Mouse (Mus musculus) stomach, postnatal 0 days (tissue): Measurements from ENCODE around the gene Dagla. TPM values are rescaled to one million over a fixed set of nuclear protein-coding genes. Genes with fewer than 3 reads are reported as not detected.

Source experiments
- ATAC-seq: fragments of 200-750 bp; cut with Nextera tagmentation; 2 replicates; pipeline ENCODE4 v1.8.0; 2017; ENCODE audit not compliant: low FRiP score, low TSS enrichment
- DNase-seq: peaks from one replicate; pipeline ENCODE4 v3.0.0-alpha.2; 2016; ENCODE audit warnings: low spot score
- H3K27ac ChIP-seq: fragments of 300-500 bp; sonication (generic); replicated peaks from 2 replicates; pipeline ENCODE4 v1.5.1; 2014; ENCODE audit warnings: mild to moderate bottlenecking, control low read depth
- H3K27me3 ChIP-seq: fragments of 300-500 bp; sonication (generic); 2 replicates; pipeline ENCODE4 v1.6.1; 2014; ENCODE audit warnings: low read length; ENCODE audit not compliant: control insufficient read depth, insufficient read depth
- H3K36me3 ChIP-seq: fragments of 300-500 bp; sonication (generic); 2 replicates; pipeline ENCODE4 v1.6.1; 2014; ENCODE audit warnings: low read length, mixed read lengths; ENCODE audit not compliant: control insufficient read depth, insufficient read depth
- H3K4me1 ChIP-seq: fragments of 300-500 bp; sonication (generic); replicated peaks from 2 replicates; pipeline ENCODE4 v1.6.1; 2014; ENCODE audit warnings: antibody characterized with exemption; ENCODE audit not compliant: control insufficient read depth, insufficient read depth
- H3K4me2 ChIP-seq: fragments of 300-500 bp; sonication (generic); replicated peaks from 2 replicates; pipeline ENCODE4 v1.6.1; 2014; ENCODE audit warnings: low read depth, mild to moderate bottlenecking, control low read depth, moderate library complexity
- H3K4me3 ChIP-seq: fragments of 300-500 bp; sonication (generic); 2 replicates; pipeline ENCODE4 v1.5.1; 2014; ENCODE audit warnings: low read depth, low read length, control low read depth
- H3K9ac ChIP-seq: fragments of 300-500 bp; sonication (generic); 2 replicates; pipeline ENCODE4 v1.6.1; 2014; ENCODE audit warnings: mild to moderate bottlenecking, low read length, control low read depth, mixed read lengths
- H3K9me3 ChIP-seq: fragments of 300-500 bp; sonication (generic); 2 replicates; pipeline ENCODE4 v1.6.1; 2016; ENCODE audit warnings: low read length; ENCODE audit not compliant: control insufficient read depth
- CTCF ChIP-seq: IDR thresholded peaks from 2 replicates; pipeline ENCODE4 v1.5.1; 2016; ENCODE audit warnings: antibody characterized with exemption, low read depth, mild to moderate bottlenecking, moderate library complexity
- EP300 ChIP-seq: optimal IDR thresholded peaks from 2 replicates; pipeline ENCODE3; 2016; ENCODE audit warnings: antibody characterized with exemption
- WGBS: fragments of 180-500 bp; shearing (Covaris S2); extraction: QIAGEN DNeasy Blood & Tissue Kit; methylation state at CpG from one replicate; pipeline ENCODE4 v1.1.7; 2014; 5-methylcytosine and 5-hydroxymethylcytosine counted together
- polyA plus RNA-seq: library from polyadenylated mRNA; unstranded; fragments of >200 nt; fragmentation: Nextera tagmentation; extraction: Ambion mirVana; gene quantifications from 2 replicates; pipeline ENCODE4 v1.2.1, GENCODE M21; 2015

Gene Dagla
- polyA plus RNA-seq, 1 experiment from 2014 or later: 1.3 TPM

GRCm38 (mm10) chr19:10238477-10238876, 66.2 kb downstream of the Dagla start:
- DNase-seq (peak; percentile 75), ATAC-seq (peak; percentile 45)
- no peak overlapping the region; the same call in 1 of the 2 replicates for H3K4me3 ChIP-seq
- WGBS: 52% methylated on average over 3 of the region's 3 CpGs
- H3K4me1 ChIP-seq: no peaks in the 10 kb centered on the region
- H3K36me3 ChIP-seq: no peaks in the 10 kb centered on the region
- no peak for TF ChIP-seq CTCF
- TF ChIP-seq EP300: no peak
- no peaks in the 10 kb centered on the region for H3K9me3 ChIP-seq
- peak overlapping the region; percentile 74 for H3K4me2 ChIP-seq
- H3K27ac ChIP-seq: peak overlapping the region; percentile 73; the same call in 1 of the 2 replicates
- H3K9ac ChIP-seq: no peak overlapping the region
- no peaks in the 10 kb centered on the region for H3K27me3 ChIP-seq

- no peak overlapping the region for H3K9ac ChIP-seq
- no peaks in the 10 kb centered on the region for H3K27me3 ChIP-seq
- DNase-seq (peak; percentile 89), ATAC-seq (peak; percentile 74)
- no peak overlapping the region for H3K4me2 ChIP-seq
- H3K27ac ChIP-seq: peak overlapping the region; percentile 56
- 57% methylated on average over 9 of the region's 9 CpGs for WGBS
- H3K4me1 ChIP-seq: no peaks in the 10 kb centered on the region
- no peaks in the 10 kb centered on the region for H3K9me3 ChIP-seq
- no peaks in the 10 kb centered on the region for H3K36me3 ChIP-seq
- no peak overlapping the region for H3K4me3 ChIP-seq
- TF ChIP-seq CTCF (no peak), EP300 (no peak)
Observed at GRCm38 (mm10) chr19:10235784-10236565, 68.7 kb downstream of the Dagla start.

- no peak overlapping the region for H3K27ac ChIP-seq
Observed at GRCm38 (mm10) chr19:10232327-10233017, 72.2 kb downstream of the Dagla start.

GRCm38 (mm10) chr19:10231871-10232270, 72.8 kb downstream of the Dagla start:
- TF ChIP-seq EP300 (no peak), CTCF (no peak)
- H3K4me1 ChIP-seq: 0 out of 2 replicates have a peak, but pooled peaks cover 4% of the 10 kb centered on the region
- H3K36me3 ChIP-seq: no peaks in the 10 kb centered on the region
- no peak for ATAC-seq
- no peaks in the 10 kb centered on the region for H3K27me3 ChIP-seq
- no peak overlapping the region for H3K9ac ChIP-seq
- no peaks in the 10 kb centered on the region for H3K9me3 ChIP-seq
- WGBS: 42% methylated on average over 5 of the region's 5 CpGs
- DNase-seq: no peak
- H3K27ac ChIP-seq: no peak overlapping the region
- H3K4me2 ChIP-seq: no peak overlapping the region
- H3K4me3 ChIP-seq: no peak overlapping the region

More at GRCm38 (mm10) chr19:10232327-10233017, 72.2 kb downstream of the Dagla start:
- WGBS: 50% methylated on average over 9 of the region's 9 CpGs
- Histone ChIP-seq H3K27me3 (no peaks in the 10 kb centered on the region), H3K9ac (no peak overlapping the region), H3K9me3 (no peaks in the 10 kb centered on the region), H3K4me1 (0 out of 2 replicates have a peak, but pooled peaks cover 4% of the 10 kb centered on the region), H3K36me3 (no peaks in the 10 kb centered on the region), H3K4me3 (no peak overlapping the region), H3K4me2 (no peak overlapping the region)
- DNase-seq (no peak), ATAC-seq (no peak)
- no peak for TF ChIP-seq EP300

DNA sequence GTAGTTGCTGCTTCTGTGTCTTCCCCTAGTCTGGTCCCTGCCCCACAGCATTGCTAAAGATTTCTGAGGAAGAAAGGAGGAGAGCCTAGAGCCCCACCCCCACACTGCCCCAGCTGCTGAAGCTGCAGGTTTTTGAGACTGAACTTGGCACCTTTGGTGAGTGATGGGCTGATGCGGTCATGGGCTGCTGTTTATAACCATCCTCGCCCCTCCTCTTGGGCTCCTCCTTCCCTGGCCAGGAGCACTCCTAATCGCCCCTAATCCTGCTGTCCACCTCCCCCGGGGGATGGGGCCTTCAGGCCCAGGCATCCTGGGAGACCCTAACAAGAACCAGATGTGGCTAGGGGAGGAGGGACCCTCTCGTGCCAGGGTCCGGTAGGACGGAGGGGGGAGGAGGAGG, 73.7 kb downstream of the Dagla start:
- Histone ChIP-seq H3K36me3 (no peaks in the 10 kb centered on the region), H3K4me3 (no peak overlapping the region), H3K27me3 (no peaks in the 10 kb centered on the region), H3K9ac (no peak overlapping the region), H3K27ac (no peak overlapping the region), H3K4me1 (0 out of 2 replicates have a peak, but pooled peaks cover 4% of the 10 kb centered on the region), H3K4me2 (no peak overlapping the region), H3K9me3 (no peaks in the 10 kb centered on the region)
- TF ChIP-seq EP300 (no peak), CTCF (no peak)
- DNase-seq: no peak
- no peak for ATAC-seq
- WGBS: 44% methylated on average over 7 of the region's 7 CpGs
